Comparison of ENCODE assay signal across 17 mouse cellular contexts in genomic region chr7:72787306-72787705, GRCm38 (mm10).
"Had no signal": no experiment of that assay in that cellular context is flagged by ENCODE, and none has a peak within 500 bp of the region (broad histone marks: within the 10 kb centered on the region; RNA-seq: fewer than 3 reads in every experiment).

No protein-coding gene starts in this region.

- H3K27me3 ChIP-seq: liver, embryonic 13.5 days; midbrain, embryonic 12.5 days; midbrain, embryonic 15.5 days; neural tube, embryonic 12.5 days; neural tube, embryonic 15.5 days had no signal

- ATAC-seq: hindbrain, postnatal 0 days; inflammation-experienced regulatory T-cells, adult 6 months; intestine, embryonic 16.5 days; midbrain, embryonic 15.5 days had no signal

- H3K36me3 ChIP-seq: liver, embryonic 13.5 days; midbrain, embryonic 12.5 days; midbrain, embryonic 15.5 days; neural tube, embryonic 12.5 days; neural tube, embryonic 15.5 days had no signal

- H3K27ac ChIP-seq: hindbrain, postnatal 0 days; kidney, postnatal 0 days; left cerebral cortex, adult 2 months; liver, embryonic 13.5 days; macrophage; midbrain, embryonic 12.5 days; midbrain, embryonic 15.5 days; neural tube, embryonic 12.5 days; neural tube, embryonic 15.5 days; stomach, postnatal 0 days had no signal

- H3K4me1 ChIP-seq: liver, embryonic 13.5 days; midbrain, embryonic 12.5 days; midbrain, embryonic 15.5 days; neural tube, embryonic 12.5 days; neural tube, embryonic 15.5 days had no signal

- H3K4me3 ChIP-seq: left cerebral cortex, adult 2 months; liver, embryonic 13.5 days; midbrain, embryonic 12.5 days; midbrain, embryonic 15.5 days; neural tube, embryonic 12.5 days; neural tube, embryonic 15.5 days had no signal

- H3K4me2 ChIP-seq: liver, embryonic 13.5 days; midbrain, embryonic 12.5 days; midbrain, embryonic 15.5 days; neural tube, embryonic 12.5 days; neural tube, embryonic 15.5 days had no signal

- H3K9ac ChIP-seq: liver, embryonic 13.5 days; midbrain, embryonic 12.5 days; midbrain, embryonic 15.5 days; neural tube, embryonic 12.5 days; neural tube, embryonic 15.5 days had no signal

- H3K9me3 ChIP-seq: liver, embryonic 13.5 days; midbrain, embryonic 12.5 days; midbrain, embryonic 15.5 days; neural tube, embryonic 12.5 days; neural tube, embryonic 15.5 days had no signal

- DNase-seq: kidney, adult 18-20 months; kidney, adult 9 months; kidney, postnatal 25 days; liver, embryonic 13.5 days; lung, adult 2 months; thymus, postnatal 25 days had no signal
